Mouse (Mus musculus): ENCODE measurements around the gene Tmem14c. TPM values are rescaled to one million over a fixed set of nuclear protein-coding genes. Genes with fewer than 3 reads are reported as not detected.

Tmem14c gene
- polyA plus RNA-seq, 1 experiment from 2014 or later: 205 TPM

Other genes with a start within 250 kb of the Tmem14c start
- 1.9 and 2.2 TPM in 2 replicates for gene Gcnt2, start 156.5 kb upstream of the Tmem14c start, polyA plus RNA-seq (2016; fragmentation: Nextera tagmentation; extraction: Ambion mirVana)
- 62.0 and 74.1 TPM in 2 replicates for gene Pak1ip1, start 15.3 kb upstream of the Tmem14c start, polyA plus RNA-seq (2016; fragmentation: Nextera tagmentation; extraction: Ambion mirVana)
- gene Mak, start 63.4 kb downstream of the Tmem14c start, polyA plus RNA-seq (2016; fragmentation: Nextera tagmentation; extraction: Ambion mirVana): 0.46 and 0.69 TPM in 2 replicates
- gene Gcm2, start 94.7 kb downstream of the Tmem14c start, polyA plus RNA-seq (2016; fragmentation: Nextera tagmentation; extraction: Ambion mirVana): 0.15 TPM in 1 of 2 replicates, not detected in the other
- gene Sycp2l, start 98.0 kb downstream of the Tmem14c start, polyA plus RNA-seq (2016; fragmentation: Nextera tagmentation; extraction: Ambion mirVana): not detected in 2 replicates
- gene Elovl2, start 204.1 kb downstream of the Tmem14c start, polyA plus RNA-seq (2016; fragmentation: Nextera tagmentation; extraction: Ambion mirVana): 22.9 and 29.2 TPM in 2 replicates
- 11.6 and 11.8 TPM in 2 replicates for gene Smim13, start 233.6 kb downstream of the Tmem14c start, polyA plus RNA-seq (2016; fragmentation: Nextera tagmentation; extraction: Ambion mirVana)

Data from limb, embryonic 10.5 days (tissue).